8 mouse cellular contexts compared by ENCODE assay signal in genomic region chr11:44470432-44471336, GRCm38 (mm10). TPM values are rescaled to one million over a fixed set of nuclear protein-coding genes. Genes with fewer than 3 reads are reported as not detected.
DNase-seq lines count a peak whose midpoint lies in the region; ATAC-seq lines count a peak whose summit lies in the region.

TSS of gene Ublcp1 (minus strand) at chr11:44470498.

- H3K9ac ChIP-seq in hindbrain, embryonic 11.5 days (ENCODE audit: low read depth, low read length) = peak within 1 kb of the TSS; percentile 90

- peak within 1 kb of the TSS; percentile 67 for H3K4me2 ChIP-seq in hindbrain, embryonic 11.5 days (replicated peaks; ENCODE audit: low read depth, low read length)

- no peaks in the 10 kb centered on the region for H3K4me1 ChIP-seq in hindbrain, embryonic 11.5 days (replicated peaks; ENCODE audit: control insufficient read depth, insufficient read depth, low read length)

- no peaks in the 10 kb centered on the region for H3K9me3 ChIP-seq in hindbrain, embryonic 11.5 days (ENCODE audit: control insufficient read depth, low read length)

- peak; percentile 94 for ATAC-seq in hindbrain, embryonic 11.5 days (ENCODE audit: low FRiP score)

- WGBS in hindbrain, embryonic 11.5 days = under 1% methylated on average over 54 of the region's 54 CpGs

- peak within 1 kb of the TSS; percentile 75 for H3K27ac ChIP-seq in hindbrain, embryonic 11.5 days (ENCODE audit: low read depth, low read length)

- no peaks in the 10 kb centered on the region for H3K36me3 ChIP-seq in hindbrain, embryonic 11.5 days (ENCODE audit: control insufficient read depth, insufficient read depth, low read length)

- no peaks in the 10 kb centered on the region for H3K27me3 ChIP-seq in hindbrain, embryonic 11.5 days (ENCODE audit: control insufficient read depth, insufficient read depth, low read length)

- peak within 1 kb of the TSS; percentile 92 for H3K4me3 ChIP-seq in hindbrain, embryonic 11.5 days (ENCODE audit: low read depth, low read length)

- peak; percentile 97 for DNase-seq in MN1 (ENCODE audit: low spot score)
- DNase-seq in cerebellum, adult 9-10 months = peak; percentile 94
- peak; percentile 84 to 94 for DNase-seq in frontal cortex, adult 2 months (ENCODE audit: extremely low spot score in 1 of 2, low spot score in 1 of 2)
- peak; percentile 94 for DNase-seq in hindbrain, embryonic 11.5 days (ENCODE audit: low spot score)
- DNase-seq in layer of hippocampus, postnatal 10 days (ENCODE audit: low spot score in 2 of 2) = peak; percentile 94
- peak; percentile 97 for DNase-seq in lung, postnatal 10 days
- DNase-seq in ovary, postnatal 36 days (ENCODE audit: low spot score) = peak; percentile 90
- DNase-seq in thymus, postnatal 25 days = peak; percentile 94

RNA-seq across cellular contexts. Expression of gene Ublcp1, which starts in this region (rescaled TPM):
- 59.6 and 63.5 TPM in 2 replicates for polyA plus RNA-seq in frontal cortex, adult 2 months (2012; rRNA removed)
- polyA plus RNA-seq in hindbrain, embryonic 11.5 days (2014; fragmentation: Nextera tagmentation; extraction: Ambion mirVana) = 78.9 and 85.8 TPM in 2 replicates
- total RNA-seq in layer of hippocampus, postnatal 10 days (2021) = 10 to 100 TPM; 39.8 to 40.2 TPM

Comparison
In these comparisons a context has a peak if more than half of its experiments do, and no peak if none do; other contexts are left out.
1. Peak in every context shown above with its lines: DNase-seq, ATAC-seq, H3K4me3 ChIP-seq and H3K27ac ChIP-seq.